Comparison of ENCODE assay signal across 8 mouse cellular contexts in the genomic region with DNA sequence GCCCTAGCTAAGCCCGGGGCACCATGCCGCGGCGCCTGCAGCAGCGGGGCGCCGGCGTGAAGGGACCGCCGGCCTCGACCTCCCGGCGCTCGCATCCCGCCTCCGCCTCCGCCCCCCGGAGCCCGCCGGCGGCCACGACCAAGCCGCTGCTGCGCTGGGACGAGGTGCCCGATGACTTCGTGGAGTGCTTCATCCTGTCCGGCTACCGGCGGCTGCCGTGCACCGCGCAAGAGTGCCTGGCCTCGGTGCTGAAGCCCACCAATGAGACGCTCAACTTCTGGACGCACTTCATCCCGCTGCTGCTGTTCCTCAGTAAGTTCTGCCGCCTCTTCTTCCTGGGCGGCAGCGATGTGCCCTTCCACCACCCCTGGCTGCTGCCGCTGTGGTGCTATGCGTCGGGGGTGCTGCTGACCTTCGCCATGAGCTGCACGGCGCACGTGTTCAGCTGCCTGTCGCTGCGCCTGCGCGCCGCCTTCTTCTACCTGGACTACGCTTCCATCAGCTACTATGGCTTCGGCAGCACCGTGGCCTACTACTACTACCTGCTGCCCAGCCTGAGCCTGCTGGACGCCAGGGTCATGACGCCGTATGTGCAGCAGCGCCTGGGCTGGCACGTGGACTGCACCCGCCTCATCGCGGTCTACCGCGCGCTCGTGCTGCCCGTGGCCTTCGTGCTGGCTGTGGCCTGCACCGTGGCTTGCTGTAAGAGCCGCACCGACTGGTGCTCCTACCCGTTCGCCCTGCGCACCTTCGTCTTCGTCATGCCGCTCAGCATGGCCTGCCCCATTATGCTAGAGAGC. TPM values are rescaled to one million over a fixed set of nuclear protein-coding genes. Genes with fewer than 3 reads are reported as not detected.
DNase-seq lines count a peak whose midpoint lies in the region; ATAC-seq and TF ChIP-seq lines count a peak whose summit lies in the region.

No protein-coding gene starts in this region.

- peak overlapping the region; percentile 58 for H3K9ac ChIP-seq in embryonic facial prominence, embryonic 14.5 days (ENCODE audit: low read depth, low read length)
- H3K9ac ChIP-seq in heart, postnatal 0 days (replicated peaks; ENCODE audit: low read depth, low read length), result peak overlapping the region; percentile 66
- peak overlapping the region; percentile 67 for H3K9ac ChIP-seq in liver, embryonic 12.5 days

- ATAC-seq in embryonic facial prominence, embryonic 14.5 days (ENCODE audit: low read depth), result peak; percentile 42
- ATAC-seq in heart, postnatal 0 days (ENCODE audit: insufficient read depth, low read depth), result peak; percentile 37
- peak; percentile 10; the same call in 1 of the 2 replicates for ATAC-seq in liver, embryonic 12.5 days

- peaks cover 90% of the 10 kb centered on the region for H3K27me3 ChIP-seq in E14TG2a.4 (ENCODE audit: insufficient read depth, low read length)
- peaks cover 71% of the 10 kb centered on the region for H3K27me3 ChIP-seq in embryonic facial prominence, embryonic 14.5 days (replicated peaks; ENCODE audit: control insufficient read depth, insufficient read depth, low read length)
- peaks cover 44% of the 10 kb centered on the region for H3K27me3 ChIP-seq in heart, postnatal 0 days (ENCODE audit: control insufficient read depth, insufficient read depth, low read length)
- H3K27me3 ChIP-seq in liver, embryonic 12.5 days (replicated peaks), result peaks cover 83% of the 10 kb centered on the region

- peak; percentile 30 for DNase-seq in adrenal gland, postnatal 25 days
- DNase-seq in embryonic facial prominence, embryonic 14.5 days (ENCODE audit: low spot score), result peak; percentile 20
- DNase-seq in heart, postnatal 0 days (ENCODE audit: low spot score), result no peak
- peak; percentile 72 to 89 for DNase-seq in kidney, postnatal 25 days
- DNase-seq in right cerebral cortex, postnatal 25 days, result peak; percentile 75
- no peak for DNase-seq in urinary bladder, postnatal 4 days (ENCODE audit: low spot score in 2 of 2)

- peak overlapping the region; percentile 97 for H3K4me2 ChIP-seq in embryonic facial prominence, embryonic 14.5 days (ENCODE audit: low read depth, low read length)
- H3K4me2 ChIP-seq in heart, postnatal 0 days (ENCODE audit: low read depth, low read length), result peak overlapping the region; percentile 98
- H3K4me2 ChIP-seq in liver, embryonic 12.5 days, result peak overlapping the region; percentile 93

- peak overlapping the region; percentile 77 for H3K4me3 ChIP-seq in E14TG2a.4 (replicated peaks; ENCODE audit: low read length)
- H3K4me3 ChIP-seq in embryonic facial prominence, embryonic 14.5 days (ENCODE audit: low read depth, low read length), result peak overlapping the region; percentile 61
- peak overlapping the region; percentile 68 for H3K4me3 ChIP-seq in heart, postnatal 0 days (ENCODE audit: low read depth, low read length)
- peak overlapping the region; percentile 68 for H3K4me3 ChIP-seq in liver, embryonic 12.5 days

- H3K9me3 ChIP-seq in E14TG2a.4 (ENCODE audit: low read length), result no peaks in the 10 kb centered on the region
- H3K9me3 ChIP-seq in embryonic facial prominence, embryonic 14.5 days (ENCODE audit: control insufficient read depth, low read length), result no peaks in the 10 kb centered on the region
- no peaks in the 10 kb centered on the region for H3K9me3 ChIP-seq in heart, postnatal 0 days (replicated peaks; ENCODE audit: control insufficient read depth, low read length)
- H3K9me3 ChIP-seq in liver, embryonic 12.5 days (replicated peaks), result no peaks in the 10 kb centered on the region

- no peaks in the 10 kb centered on the region for H3K36me3 ChIP-seq in E14TG2a.4 (ENCODE audit: insufficient read depth, low read length)
- no peaks in the 10 kb centered on the region for H3K36me3 ChIP-seq in embryonic facial prominence, embryonic 14.5 days (ENCODE audit: control insufficient read depth, insufficient read depth, low read length)
- no peaks in the 10 kb centered on the region for H3K36me3 ChIP-seq in heart, postnatal 0 days (replicated peaks; ENCODE audit: control insufficient read depth, insufficient read depth, low read length)
- H3K36me3 ChIP-seq in liver, embryonic 12.5 days, result no peaks in the 10 kb centered on the region

- H3K27ac ChIP-seq in embryonic facial prominence, embryonic 14.5 days (replicated peaks; ENCODE audit: low read depth, low read length), result no peak overlapping the region
- no peak overlapping the region for H3K27ac ChIP-seq in heart, postnatal 0 days (ENCODE audit: low read depth)
- H3K27ac ChIP-seq in liver, embryonic 12.5 days, result peak overlapping the region; percentile 70

- 21% methylated on average over 51 of the region's 78 CpGs for WGBS in embryonic facial prominence, embryonic 14.5 days
- 15% methylated on average over 58 of the region's 78 CpGs for WGBS in heart, postnatal 0 days
- WGBS in liver, embryonic 12.5 days (ENCODE audit: insufficient replicate concordance), result 6% methylated on average over 77 of the region's 78 CpGs

- H3K4me1 ChIP-seq in E14TG2a.4 (replicated peaks; ENCODE audit: low read depth, low read length), result peaks cover 18% of the 10 kb centered on the region
- H3K4me1 ChIP-seq in embryonic facial prominence, embryonic 14.5 days (ENCODE audit: control insufficient read depth, insufficient read depth, low read length), result peaks cover 7% of the 10 kb centered on the region; the same call in 1 of the 2 replicates
- H3K4me1 ChIP-seq in heart, postnatal 0 days (ENCODE audit: control insufficient read depth, insufficient read depth), result peaks cover 13% of the 10 kb centered on the region
- H3K4me1 ChIP-seq in liver, embryonic 12.5 days, result peaks cover 51% of the 10 kb centered on the region

- TF ChIP-seq CTCF in E14TG2a.4 (conservative IDR thresholded peaks at IDR 0.05; ENCODE audit: low read length), result no peak
- TF ChIP-seq CTCF in heart, postnatal 0 days (IDR thresholded peaks at IDR 0.05; ENCODE audit: low read depth), result no peak

- no peak for TF ChIP-seq EP300 in heart, postnatal 0 days (IDR thresholded peaks at IDR 0.05; ENCODE audit: low read depth)

RNA-seq across cellular contexts. Expression of a gene that starts 0.7 kb away (rescaled TPM):
- total RNA-seq in adrenal gland, postnatal 25 days (2021), result 6.8 and 8.6 TPM in 2 replicates
- polyA plus RNA-seq in embryonic facial prominence, embryonic 14.5 days (2014; fragmentation: Nextera tagmentation; extraction: Ambion mirVana), result 0.41 and 0.47 TPM in 2 replicates
- 6.3 and 9.5 TPM in 2 replicates for total RNA-seq in heart, postnatal 0 days (2014; rRNA removed; ENCODE audit: low replicate concordance)
- polyA plus RNA-seq in heart, postnatal 0 days (2015; fragmentation: Nextera tagmentation; extraction: Ambion mirVana), result 5.7 and 5.8 TPM in 2 replicates
- 14.2 and 14.3 TPM in 2 replicates for polyA plus RNA-seq in liver, embryonic 12.5 days (2016; fragmentation: Nextera tagmentation; extraction: Ambion mirVana)

RNA-seq across cellular contexts. Expression of a gene that starts 48.3 kb away (rescaled TPM):
- total RNA-seq in adrenal gland, postnatal 25 days (2021), result 63.2 and 63.6 TPM in 2 replicates
- polyA plus RNA-seq in embryonic facial prominence, embryonic 14.5 days (2014; fragmentation: Nextera tagmentation; extraction: Ambion mirVana), result 97.0 and 108 TPM in 2 replicates
- 22.2 and 27.6 TPM in 2 replicates for total RNA-seq in heart, postnatal 0 days (2014; rRNA removed; ENCODE audit: low replicate concordance)
- polyA plus RNA-seq in heart, postnatal 0 days (2015; fragmentation: Nextera tagmentation; extraction: Ambion mirVana), result 71.9 and 72.1 TPM in 2 replicates
- 95.2 and 98.9 TPM in 2 replicates for polyA plus RNA-seq in liver, embryonic 12.5 days (2016; fragmentation: Nextera tagmentation; extraction: Ambion mirVana)

Comparison
In these comparisons a context has a peak if more than half of its experiments do, and no peak if none do; other contexts are left out.
1. DNase-seq: peak in adrenal gland, postnatal 25 days (single experiment), embryonic facial prominence, embryonic 14.5 days (single experiment), kidney, postnatal 25 days (2 of 2) and right cerebral cortex, postnatal 25 days (single experiment); none in heart, postnatal 0 days (single experiment) and urinary bladder, postnatal 4 days (0 of 2).
2. Peak in every context shown above with its lines, with median percentiles within 50 percentile points of each other: H3K4me3 ChIP-seq, ATAC-seq, H3K4me2 ChIP-seq and H3K9ac ChIP-seq.